Mouse (Mus musculus) cortical plate, adult 2 months (tissue): ENCODE measurements around the gene Prr29. TPM values are rescaled to one million over a fixed set of nuclear protein-coding genes. Genes with fewer than 3 reads are reported as not detected.
"Not testable (repeated sequence)": the region's sequence is repeated elsewhere in the genome, so short reads cannot be mapped to it uniquely, and the experiment has no call there.

Source experiments
- H3K27ac ChIP-seq: fragments of 200-500 bp; 2 replicates; pipeline ENCODE4 v1.5.1; 2012; ENCODE audit warnings: low read length, control low read depth, inconsistent platforms; ENCODE audit not compliant: insufficient read depth
- H3K4me1 ChIP-seq: fragments of 200-500 bp; 2 replicates; pipeline ENCODE4 v1.6.1; 2011; ENCODE audit warnings: low read length; ENCODE audit not compliant: control insufficient read depth, insufficient read depth
- H3K4me3 ChIP-seq: fragments of 200-500 bp; 2 replicates; pipeline ENCODE4 v1.5.1; 2011; ENCODE audit warnings: mild to moderate bottlenecking, low read length, control low read depth; ENCODE audit not compliant: insufficient read depth
- CTCF ChIP-seq: fragments of 200-500 bp; IDR thresholded peaks from 2 replicates; pipeline ENCODE4 v1.5.1; 2011; ENCODE audit warnings: mild to moderate bottlenecking, control low read depth, low read length; ENCODE audit not compliant: insufficient read depth; ENCODE audit errors: extremely low read depth
- POLR2A ChIP-seq: fragments of 200-500 bp; IDR thresholded peaks from 2 replicates; pipeline ENCODE4 v1.6.1; 2011; ENCODE audit warnings: mild to moderate bottlenecking, low read length, control low read depth; ENCODE audit not compliant: insufficient read depth; ENCODE audit errors: extremely low read depth
- polyA plus RNA-seq: library from polyadenylated mRNA; depleted of rRNA; stranded (reverse); fragments of >200 nt; gene quantifications from 2 replicates; pipeline ENCODE4 v1.2.3, GENCODE M21; 2012

Gene Prr29
- polyA plus RNA-seq, 1 experiment = 0.88 TPM

GRCm38 (mm10) chr11:106382424-106382823, 17.2 kb downstream of the Prr29 start:
- Histone ChIP-seq H3K4me3 (0 out of 2 replicates have a peak overlapping the region, but pooled peaks have one; percentile 8), H3K27ac (peak overlapping the region; percentile 32; the same call in 1 of the 2 replicates), H3K4me1 (no peaks in the 10 kb centered on the region)
- TF ChIP-seq POLR2A = no peak

GRCm38 (mm10) chr11:106383051-106383790, 17.9 kb downstream of the Prr29 start:
- Histone ChIP-seq H3K27ac (no peak overlapping the region), H3K4me1 (no peaks in the 10 kb centered on the region), H3K4me3 (no peak overlapping the region)
- TF ChIP-seq CTCF (no peak), POLR2A (no peak)

- no peak overlapping the region for H3K27ac ChIP-seq
- no peaks in the 10 kb centered on the region for H3K4me1 ChIP-seq
- H3K4me3 ChIP-seq = no peak overlapping the region
- TF ChIP-seq POLR2A (no peak), CTCF (no peak)
Measured at GRCm38 (mm10) chr11:106386409-106386808, 21.1 kb downstream of the Prr29 start.

GRCm38 (mm10) chr11:106387020-106387419, 21.7 kb downstream of the Prr29 start:
- Histone ChIP-seq H3K27ac (no peak overlapping the region), H3K4me3 (no peak overlapping the region), H3K4me1 (no peaks in the 10 kb centered on the region)
- no peak for TF ChIP-seq CTCF

DNA sequence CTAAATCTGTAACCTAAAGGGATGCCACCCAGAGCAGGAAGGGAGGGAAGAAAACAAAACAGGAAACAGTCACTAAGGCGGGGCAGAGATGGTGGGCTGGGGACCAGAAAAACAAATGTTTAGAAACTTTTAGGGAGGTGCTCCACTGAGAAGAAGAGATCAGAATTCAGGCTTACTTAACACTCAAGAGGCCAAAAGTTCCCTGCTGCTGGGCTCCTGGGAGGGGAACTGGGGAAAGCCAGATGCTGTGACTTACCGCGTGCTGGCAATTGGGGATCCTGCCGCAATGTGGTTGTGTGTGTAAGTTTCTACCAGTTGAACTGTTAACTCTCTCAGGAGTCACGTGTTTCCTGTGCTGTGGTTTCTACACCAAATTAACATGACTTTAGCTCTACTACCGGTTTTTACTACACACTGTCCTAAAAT, 22.5 kb downstream of the Prr29 start, which contains the start of gene Icam2:
Icam2 (minus strand) TSS at position 285 of the 426 bp plus-strand sequence.
- Histone ChIP-seq H3K4me1 (no peaks in the 10 kb centered on the region), H3K4me3 (no peak within 1 kb of the TSS), H3K27ac (no peak within 1 kb of the TSS)
- TF ChIP-seq CTCF (no peak), POLR2A (no peak)

- TF ChIP-seq CTCF = no peak
- no peak for TF ChIP-seq POLR2A
Measured at GRCm38 (mm10) chr11:106389611-106390010, 24.3 kb downstream of the Prr29 start.

DNA sequence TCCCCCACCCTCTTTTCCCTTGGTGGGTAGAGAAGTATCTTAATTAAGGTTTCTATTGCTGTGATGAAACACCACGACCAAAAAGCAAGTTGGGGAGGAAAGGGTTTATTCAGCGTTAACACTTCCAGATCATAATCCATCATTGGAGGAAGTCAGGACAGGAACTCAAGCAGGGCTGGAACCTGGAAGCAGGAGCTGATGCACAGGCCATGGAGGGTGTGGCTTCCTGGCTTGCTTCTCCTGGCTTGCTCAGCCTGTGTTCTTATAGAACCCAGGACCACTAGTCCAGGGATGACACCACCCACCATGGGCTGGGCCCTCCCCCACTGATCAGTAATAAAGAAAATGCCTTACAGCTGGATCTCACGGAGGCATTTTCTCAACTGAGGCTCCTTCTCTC, 25.5 kb downstream of the Prr29 start:
- H3K4me3 ChIP-seq = no peak overlapping the region
- H3K27ac ChIP-seq = no peak overlapping the region
- no peak for TF ChIP-seq CTCF
- no peak for TF ChIP-seq POLR2A
- H3K4me1 ChIP-seq = no peaks in the 10 kb centered on the region

More at GRCm38 (mm10) chr11:106389611-106390010, 24.3 kb downstream of the Prr29 start:
- H3K4me3 ChIP-seq = no peak overlapping the region
- no peak overlapping the region for H3K27ac ChIP-seq
- H3K4me1 ChIP-seq = no peaks in the 10 kb centered on the region

GRCm38 (mm10) chr11:106391546-106392188, 26.4 kb downstream of the Prr29 start:
- Histone ChIP-seq H3K4me1 (no peaks in the 10 kb centered on the region), H3K4me3 (no peak overlapping the region), H3K27ac (no peak overlapping the region)
- TF ChIP-seq POLR2A = no peak
- peak; percentile 99 for TF ChIP-seq CTCF

DNA sequence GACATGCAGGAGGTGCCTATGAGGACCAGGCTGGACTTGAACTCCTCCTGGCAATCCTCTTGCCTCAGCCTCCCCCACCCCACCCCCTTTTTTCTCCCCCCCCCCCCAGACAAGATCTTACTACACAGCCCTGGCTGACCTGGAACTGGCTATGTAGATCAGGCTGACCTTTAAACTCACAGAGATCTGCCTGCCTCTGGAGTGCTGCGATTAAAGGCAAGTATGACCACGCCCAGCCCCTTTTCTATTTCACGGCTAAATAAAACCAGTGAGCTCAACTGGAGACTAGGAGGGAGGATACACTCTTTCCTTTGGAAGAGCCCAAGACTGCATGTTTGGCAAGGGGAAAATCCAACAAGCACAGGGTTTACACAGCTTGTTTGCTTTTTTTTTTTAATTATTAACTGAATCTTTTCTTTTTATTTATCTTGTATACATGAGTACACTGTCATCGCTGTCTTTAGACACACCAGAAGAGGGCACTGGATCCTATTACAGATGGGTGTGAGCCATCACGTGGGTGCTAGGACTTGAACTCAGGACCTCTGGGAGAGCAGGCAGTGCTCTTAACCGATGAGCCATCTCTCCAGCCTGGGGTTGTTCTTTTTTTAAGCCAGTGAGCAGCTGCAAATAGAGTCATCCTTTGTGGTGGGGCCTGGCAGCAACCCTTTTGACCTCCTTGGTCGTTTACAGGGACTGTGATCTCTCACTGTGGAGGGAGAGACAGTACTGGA, 27.5 kb downstream of the Prr29 start:
- TF ChIP-seq CTCF = no peak
- TF ChIP-seq POLR2A = no peak
- Histone ChIP-seq H3K4me1 (no peaks in the 10 kb centered on the region), H3K27ac (no peak overlapping the region), H3K4me3 (no peak overlapping the region)

GRCm38 (mm10) chr11:106393331-106393616, 28.0 kb downstream of the Prr29 start:
- Histone ChIP-seq H3K4me3 (no peak overlapping the region), H3K4me1 (no peaks in the 10 kb centered on the region), H3K27ac (no peak overlapping the region)
- TF ChIP-seq POLR2A (no peak), CTCF (no peak)

GRCm38 (mm10) chr11:106394055-106394454, 28.8 kb downstream of the Prr29 start:
- not testable (repeated sequence) for H3K4me1 ChIP-seq, H3K27ac ChIP-seq, H3K4me3 ChIP-seq
